Mouse (Mus musculus) hindbrain, embryonic 10.5 days (tissue): ENCODE measurements around the gene Bcl7a. TPM values are rescaled to one million over a fixed set of nuclear protein-coding genes. Genes with fewer than 3 reads are reported as not detected.
A peak's percentile ranks its signal among the peaks of the same experiment; 100 is the strongest.

Source experiments
- DNase-seq: peaks from one replicate; pipeline ENCODE4 v3.0.0-alpha.2; 2017; ENCODE audit warnings: low spot score
- H3K27ac ChIP-seq: fragments of 300-500 bp; sonication (generic); 2 replicates; pipeline ENCODE4 v1.5.1; 2016; ENCODE audit warnings: mild to moderate bottlenecking, moderate library complexity
- H3K27me3 ChIP-seq: fragments of 300-500 bp; sonication (generic); 2 replicates; pipeline ENCODE4 v1.6.1; 2016; ENCODE audit warnings: mild to moderate bottlenecking; ENCODE audit not compliant: poor library complexity, insufficient read depth, severe bottlenecking
- H3K36me3 ChIP-seq: fragments of 300-500 bp; sonication (generic); 2 replicates; pipeline ENCODE4 v1.6.1; 2016; ENCODE audit warnings: mild to moderate bottlenecking, moderate library complexity
- H3K4me1 ChIP-seq: fragments of 300-500 bp; sonication (generic); replicated peaks from 2 replicates; pipeline ENCODE4 v1.6.1; 2016; ENCODE audit warnings: mild to moderate bottlenecking
- H3K4me3 ChIP-seq: fragments of 300-500 bp; sonication (generic); 2 replicates; pipeline ENCODE4 v1.5.1; 2016; ENCODE audit warnings: mild to moderate bottlenecking, moderate library complexity
- H3K9me3 ChIP-seq: fragments of 300-500 bp; sonication (generic); 2 replicates; pipeline ENCODE4 v1.6.1; 2016; ENCODE audit warnings: mild to moderate bottlenecking, moderate library complexity
- WGBS: fragments of 180-500 bp; shearing (Covaris S2); methylation state at CpG from one replicate; pipeline ENCODE4 v1.1.7; 2016; 5-methylcytosine and 5-hydroxymethylcytosine counted together
- polyA plus RNA-seq: library from polyadenylated mRNA; unstranded; fragments of >200 nt; fragmentation: Nextera tagmentation; extraction: Ambion mirVana; gene quantifications from 2 replicates; pipeline ENCODE4 v1.2.1, GENCODE M21; 2016

The Bcl7a gene
- polyA plus RNA-seq, 1 experiment from 2014 or later, result 48.0 TPM

GRCm38 (mm10) chr5:123393786-123394302, 50.2 kb downstream of the Bcl7a start:
- no peaks in the 10 kb centered on the region for H3K9me3 ChIP-seq
- H3K27me3 ChIP-seq, result 0 out of 2 replicates have a peak, but pooled peaks cover under 1% of the 10 kb centered on the region
- H3K27ac ChIP-seq, result peak overlapping the region; percentile 96
- H3K4me3 ChIP-seq, result peak overlapping the region; percentile 92
- 0 out of 2 replicates have a peak, but pooled peaks cover 3% of the 10 kb centered on the region for H3K36me3 ChIP-seq
- H3K4me1 ChIP-seq, result peaks cover 64% of the 10 kb centered on the region
- 22% methylated on average over 5 of the region's 5 CpGs for WGBS
- no peak for DNase-seq

GRCm38 (mm10) chr5:123394303-123394956, 50.8 kb downstream of the Bcl7a start, which contains the start of gene Mlxip:
Mlxip (plus strand) TSS chr5:123394798.
- Histone ChIP-seq H3K4me1 (peaks cover 64% of the 10 kb centered on the region), H3K36me3 (0 out of 2 replicates have a peak, but pooled peaks cover 3% of the 10 kb centered on the region), H3K27me3 (no peaks in the 10 kb centered on the region), H3K9me3 (no peaks in the 10 kb centered on the region), H3K4me3 (peak within 1 kb of the TSS; percentile 92), H3K27ac (peak within 1 kb of the TSS; percentile 96)
- peak; percentile 97 for DNase-seq
- WGBS, result under 1% methylated on average over 50 of the region's 50 CpGs

GRCm38 (mm10) chr5:123394957-123395881, 51.6 kb downstream of the Bcl7a start:
- H3K9me3 ChIP-seq, result no peaks in the 10 kb centered on the region
- H3K27ac ChIP-seq, result peak overlapping the region; percentile 96
- H3K36me3 ChIP-seq, result 0 out of 2 replicates have a peak, but pooled peaks cover 3% of the 10 kb centered on the region
- DNase-seq, result peak; percentile 17
- peak overlapping the region; percentile 92 for H3K4me3 ChIP-seq
- under 1% methylated on average over 65 of the region's 65 CpGs for WGBS
- no peaks in the 10 kb centered on the region for H3K27me3 ChIP-seq
- peaks cover 57% of the 10 kb centered on the region for H3K4me1 ChIP-seq

GRCm38 (mm10) chr5:123396901-123397464, 53.3 kb downstream of the Bcl7a start:
- no peak for DNase-seq
- Histone ChIP-seq H3K27me3 (no peaks in the 10 kb centered on the region), H3K9me3 (no peaks in the 10 kb centered on the region), H3K4me3 (peak overlapping the region; percentile 92), H3K27ac (no peak overlapping the region), H3K4me1 (peaks cover 45% of the 10 kb centered on the region), H3K36me3 (0 out of 2 replicates have a peak, but pooled peaks cover 3% of the 10 kb centered on the region)
- WGBS, result 78% methylated on average over 8 of the region's 8 CpGs

GRCm38 (mm10) chr5:123397786-123398185, 54.2 kb downstream of the Bcl7a start:
- no peak for DNase-seq
- no peaks in the 10 kb centered on the region for H3K9me3 ChIP-seq
- no peak overlapping the region for H3K4me3 ChIP-seq
- no peak overlapping the region for H3K27ac ChIP-seq
- 77% methylated on average over 11 of the region's 11 CpGs for WGBS
- H3K36me3 ChIP-seq, result 0 out of 2 replicates have a peak, but pooled peaks cover 3% of the 10 kb centered on the region
- peaks cover 45% of the 10 kb centered on the region for H3K4me1 ChIP-seq
- no peaks in the 10 kb centered on the region for H3K27me3 ChIP-seq

GRCm38 (mm10) chr5:123398856-123399498, 55.3 kb downstream of the Bcl7a start:
- DNase-seq, result no peak
- 0 out of 2 replicates have a peak, but pooled peaks cover 3% of the 10 kb centered on the region for H3K36me3 ChIP-seq
- H3K9me3 ChIP-seq, result no peaks in the 10 kb centered on the region
- H3K27ac ChIP-seq, result no peak overlapping the region
- WGBS, result 93% methylated on average over 4 of the region's 4 CpGs
- H3K4me1 ChIP-seq, result peaks cover 40% of the 10 kb centered on the region
- no peaks in the 10 kb centered on the region for H3K27me3 ChIP-seq
- no peak overlapping the region for H3K4me3 ChIP-seq

- no peaks in the 10 kb centered on the region for H3K27me3 ChIP-seq
- no peak for DNase-seq
- no peak overlapping the region for H3K4me3 ChIP-seq
- H3K27ac ChIP-seq, result no peak overlapping the region
- WGBS, result 97% methylated on average over 3 of the region's 3 CpGs
- no peaks in the 10 kb centered on the region for H3K9me3 ChIP-seq
- H3K4me1 ChIP-seq, result peaks cover 10% of the 10 kb centered on the region
- no peaks in the 10 kb centered on the region for H3K36me3 ChIP-seq
Observed at GRCm38 (mm10) chr5:123404480-123404879, 60.8 kb downstream of the Bcl7a start.

- Histone ChIP-seq H3K4me3 (no peak overlapping the region), H3K27me3 (no peaks in the 10 kb centered on the region), H3K36me3 (peaks cover 18% of the 10 kb centered on the region), H3K27ac (no peak overlapping the region), H3K4me1 (peaks cover 10% of the 10 kb centered on the region), H3K9me3 (no peaks in the 10 kb centered on the region)
- no peak for DNase-seq
- 51% methylated on average over 2 of the region's 2 CpGs for WGBS
Observed at GRCm38 (mm10) chr5:123406952-123407351, 63.3 kb downstream of the Bcl7a start.

GRCm38 (mm10) chr5:123408176-123408575, 64.5 kb downstream of the Bcl7a start:
- no peaks in the 10 kb centered on the region for H3K9me3 ChIP-seq
- no peak for DNase-seq
- no peak overlapping the region for H3K4me3 ChIP-seq
- H3K4me1 ChIP-seq, result peaks cover 10% of the 10 kb centered on the region
- no peaks in the 10 kb centered on the region for H3K27me3 ChIP-seq
- H3K27ac ChIP-seq, result no peak overlapping the region
- WGBS, result 56% methylated on average over 3 of the region's 3 CpGs
- H3K36me3 ChIP-seq, result peaks cover 18% of the 10 kb centered on the region

GRCm38 (mm10) chr5:123412193-123412592, 68.6 kb downstream of the Bcl7a start:
- no peaks in the 10 kb centered on the region for H3K27me3 ChIP-seq
- H3K27ac ChIP-seq, result no peak overlapping the region
- DNase-seq, result no peak
- 90% methylated on average over 4 of the region's 4 CpGs for whole genome bisulfite sequencing
- H3K36me3 ChIP-seq, result peaks cover 18% of the 10 kb centered on the region
- H3K4me1 ChIP-seq, result peaks cover 26% of the 10 kb centered on the region
- H3K9me3 ChIP-seq, result no peaks in the 10 kb centered on the region
- no peak overlapping the region for H3K4me3 ChIP-seq

- no peak for DNase-seq
- no peaks in the 10 kb centered on the region for H3K9me3 ChIP-seq
- peaks cover 18% of the 10 kb centered on the region for H3K36me3 ChIP-seq
- peaks cover 24% of the 10 kb centered on the region for H3K4me1 ChIP-seq
- H3K4me3 ChIP-seq, result no peak overlapping the region
- H3K27me3 ChIP-seq, result no peaks in the 10 kb centered on the region
- WGBS, result 93% methylated on average over 2 of the region's 2 CpGs
- H3K27ac ChIP-seq, result no peak overlapping the region
Observed at GRCm38 (mm10) chr5:123413866-123414363, 70.3 kb downstream of the Bcl7a start.

GRCm38 (mm10) chr5:123416149-123416548, 72.5 kb downstream of the Bcl7a start:
- peaks cover 3% of the 10 kb centered on the region for H3K36me3 ChIP-seq
- DNase-seq, result no peak
- no peaks in the 10 kb centered on the region for H3K9me3 ChIP-seq
- no peaks in the 10 kb centered on the region for H3K27me3 ChIP-seq
- H3K4me3 ChIP-seq, result no peak overlapping the region
- peaks cover 30% of the 10 kb centered on the region for H3K4me1 ChIP-seq
- 85% methylated on average over 3 of the region's 3 CpGs for WGBS
- no peak overlapping the region for H3K27ac ChIP-seq
